Mouse (Mus musculus) kidney, postnatal 0 days (tissue): Measurements from ENCODE around the gene Gab2. TPM values are rescaled to one million over a fixed set of nuclear protein-coding genes. Genes with fewer than 3 reads are reported as not detected.
"Not testable (repeated sequence)": the region's sequence is repeated elsewhere in the genome, so short reads cannot be mapped to it uniquely, and the experiment has no call there.

Source experiments
- ATAC-seq: fragments of 200-750 bp; cut with Nextera tagmentation; replicated peaks from 2 replicates; pipeline ENCODE4 v1.8.0; 2017; ENCODE audit warnings: low read depth, moderate number of reproducible peaks, moderate TSS enrichment, moderate library complexity; ENCODE audit not compliant: low FRiP score
- DNase-seq: peaks from one replicate; pipeline ENCODE4 v3.0.0-alpha.2; 2016; ENCODE audit warnings: low spot score
- H3K27ac ChIP-seq: fragments of 300-500 bp; sonication (generic); 2 replicates; pipeline ENCODE4 v1.5.1; 2014; ENCODE audit warnings: mild to moderate bottlenecking
- H3K27me3 ChIP-seq: fragments of 300-500 bp; sonication (generic); 2 replicates; pipeline ENCODE4 v1.6.1; 2014; ENCODE audit warnings: low read length, mixed read lengths; ENCODE audit not compliant: insufficient read depth
- H3K36me3 ChIP-seq: fragments of 300-500 bp; sonication (generic); 2 replicates; pipeline ENCODE4 v1.6.1; 2014; ENCODE audit warnings: low read length, mixed read lengths; ENCODE audit not compliant: insufficient read depth
- H3K4me1 ChIP-seq: fragments of 300-500 bp; sonication (generic); replicated peaks from 2 replicates; pipeline ENCODE4 v1.6.1; 2014; ENCODE audit warnings: antibody characterized with exemption, low read length, mixed read lengths; ENCODE audit not compliant: insufficient read depth
- H3K4me2 ChIP-seq: fragments of 300-500 bp; sonication (generic); 2 replicates; pipeline ENCODE4 v1.6.1; 2014; ENCODE audit warnings: mild to moderate bottlenecking, low read length, moderate library complexity, mixed read lengths
- H3K4me3 ChIP-seq: fragments of 300-500 bp; sonication (generic); replicated peaks from 2 replicates; pipeline ENCODE4 v1.5.1; 2014; ENCODE audit warnings: low read depth, low read length
- H3K9ac ChIP-seq: fragments of 300-500 bp; sonication (generic); 2 replicates; pipeline ENCODE4 v1.6.1; 2014; ENCODE audit warnings: low read depth, low read length
- H3K9me3 ChIP-seq: fragments of 300-500 bp; sonication (generic); replicated peaks from 2 replicates; pipeline ENCODE4 v1.6.1; 2016; ENCODE audit warnings: low read length, inconsistent platforms, mixed read lengths
- CTCF ChIP-seq: IDR thresholded peaks from 2 replicates; pipeline ENCODE4 v1.5.1; 2016; ENCODE audit warnings: antibody characterized with exemption, low read depth, mild to moderate bottlenecking, moderate library complexity
- WGBS: fragments of 180-500 bp; shearing (Covaris S2); extraction: QIAGEN DNeasy Blood & Tissue Kit; methylation state at CpG from one replicate; pipeline ENCODE4 v1.1.7; 2014; 5-methylcytosine and 5-hydroxymethylcytosine counted together
- polyA plus RNA-seq: library from polyadenylated mRNA; unstranded; fragments of >200 nt; fragmentation: Nextera tagmentation; extraction: Ambion mirVana; gene quantifications from 2 replicates; pipeline ENCODE4 v1.2.1, GENCODE M21; 2015

The Gab2 gene
- polyA plus RNA-seq, 1 experiment from 2014 or later, result 10.6 TPM

DNA sequence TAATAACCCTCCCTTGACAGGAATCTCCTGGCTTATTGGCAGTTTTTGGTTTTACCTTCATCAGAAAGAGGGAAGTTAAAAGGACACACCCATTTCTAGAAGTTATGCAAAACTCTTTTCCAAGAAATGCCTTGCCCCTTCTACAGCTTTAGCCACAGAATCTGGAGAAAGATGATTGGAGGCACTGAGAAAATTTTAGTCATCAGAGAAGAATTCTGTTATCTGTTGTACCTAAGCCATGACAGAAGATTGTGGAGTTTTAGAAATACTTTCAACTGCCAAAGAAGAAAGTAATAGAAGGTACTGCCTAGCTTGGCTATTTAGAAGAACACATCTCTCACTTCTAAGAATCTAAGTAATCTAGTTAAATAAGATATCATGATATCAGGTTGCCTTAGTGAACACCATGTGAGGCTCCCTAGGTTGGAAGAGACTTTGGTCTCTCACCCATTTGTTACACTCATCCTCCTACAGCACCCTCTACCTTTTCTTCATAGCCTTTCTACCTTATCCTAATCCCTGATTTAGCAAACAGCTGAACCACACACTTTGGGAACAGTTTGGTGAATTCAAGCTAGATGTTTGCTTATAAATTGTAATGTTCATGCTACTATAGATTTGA is 128.8 kb downstream of the Gab2 start:
- peaks cover 11% of the 10 kb centered on the region; the same call in 1 of the 2 replicates for H3K4me1 ChIP-seq
- no peaks in the 10 kb centered on the region for H3K9me3 ChIP-seq
- ATAC-seq, result no peak
- no peak for DNase-seq
- no peaks in the 10 kb centered on the region for H3K36me3 ChIP-seq
- TF ChIP-seq CTCF, result no peak
- H3K9ac ChIP-seq, result no peak overlapping the region
- no peak overlapping the region for H3K4me2 ChIP-seq
- no peak overlapping the region for H3K4me3 ChIP-seq
- no peaks in the 10 kb centered on the region for H3K27me3 ChIP-seq
- H3K27ac ChIP-seq, result no peak overlapping the region

DNA sequence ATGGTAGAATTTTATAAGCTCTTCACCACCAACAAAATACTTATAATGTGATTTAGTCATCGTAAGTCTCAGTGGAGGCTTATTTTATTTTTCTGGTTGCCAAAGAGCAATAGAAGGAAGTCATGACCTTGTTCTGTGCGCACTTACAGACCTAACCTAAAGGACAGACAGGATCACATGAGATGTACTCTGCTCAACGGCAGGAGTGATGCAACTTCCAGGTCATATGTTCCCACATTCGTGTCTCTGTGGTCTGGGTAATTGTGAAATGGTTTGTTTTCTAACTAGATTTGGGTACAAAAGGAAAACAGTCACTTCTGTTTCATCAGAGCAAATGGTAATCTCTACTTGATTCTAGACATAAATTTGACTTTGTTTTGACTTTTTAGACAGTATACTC is 129.7 kb downstream of the Gab2 start:
- peaks cover 11% of the 10 kb centered on the region; the same call in 1 of the 2 replicates for H3K4me1 ChIP-seq
- DNase-seq, result no peak
- WGBS, result 75% methylated on average over 4 of the region's 4 CpGs
- H3K4me2 ChIP-seq, result no peak overlapping the region
- ATAC-seq, result no peak
- no peaks in the 10 kb centered on the region for H3K27me3 ChIP-seq
- no peak overlapping the region for H3K27ac ChIP-seq
- no peaks in the 10 kb centered on the region for H3K36me3 ChIP-seq
- H3K4me3 ChIP-seq, result no peak overlapping the region
- H3K9ac ChIP-seq, result no peak overlapping the region
- no peak for TF ChIP-seq CTCF
- H3K9me3 ChIP-seq, result no peaks in the 10 kb centered on the region

DNA sequence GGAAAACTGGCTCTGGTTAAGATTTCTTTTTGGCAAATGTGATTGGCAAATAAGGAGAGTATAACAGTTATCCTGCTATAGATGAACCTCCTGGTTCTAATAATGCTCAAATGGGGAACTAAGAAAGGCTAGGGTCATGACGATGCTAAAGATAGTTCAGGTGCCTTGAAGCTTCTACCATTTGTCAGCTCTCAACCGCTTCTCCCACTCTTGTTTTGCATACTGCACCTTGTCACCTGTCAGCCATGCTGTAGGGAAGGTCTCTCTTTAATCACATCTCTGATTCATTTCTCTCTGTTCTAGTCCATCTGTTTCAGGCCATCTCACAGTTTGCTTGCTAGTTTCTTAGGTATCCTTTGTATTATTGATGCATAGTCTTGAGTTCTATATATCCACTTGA is 142.4 kb downstream of the Gab2 start:
- Histone ChIP-seq H3K4me2 (no peak overlapping the region), H3K27ac (no peak overlapping the region), H3K36me3 (peaks cover 8% of the 10 kb centered on the region; the same call in 1 of the 2 replicates), H3K9me3 (no peaks in the 10 kb centered on the region), H3K4me3 (no peak overlapping the region), H3K4me1 (no peaks in the 10 kb centered on the region), H3K27me3 (no peaks in the 10 kb centered on the region), H3K9ac (no peak overlapping the region)
- no peak for TF ChIP-seq CTCF
- 88% methylated on average over 2 of the region's 2 CpGs for WGBS
- ATAC-seq, result no peak
- no peak for DNase-seq

DNA sequence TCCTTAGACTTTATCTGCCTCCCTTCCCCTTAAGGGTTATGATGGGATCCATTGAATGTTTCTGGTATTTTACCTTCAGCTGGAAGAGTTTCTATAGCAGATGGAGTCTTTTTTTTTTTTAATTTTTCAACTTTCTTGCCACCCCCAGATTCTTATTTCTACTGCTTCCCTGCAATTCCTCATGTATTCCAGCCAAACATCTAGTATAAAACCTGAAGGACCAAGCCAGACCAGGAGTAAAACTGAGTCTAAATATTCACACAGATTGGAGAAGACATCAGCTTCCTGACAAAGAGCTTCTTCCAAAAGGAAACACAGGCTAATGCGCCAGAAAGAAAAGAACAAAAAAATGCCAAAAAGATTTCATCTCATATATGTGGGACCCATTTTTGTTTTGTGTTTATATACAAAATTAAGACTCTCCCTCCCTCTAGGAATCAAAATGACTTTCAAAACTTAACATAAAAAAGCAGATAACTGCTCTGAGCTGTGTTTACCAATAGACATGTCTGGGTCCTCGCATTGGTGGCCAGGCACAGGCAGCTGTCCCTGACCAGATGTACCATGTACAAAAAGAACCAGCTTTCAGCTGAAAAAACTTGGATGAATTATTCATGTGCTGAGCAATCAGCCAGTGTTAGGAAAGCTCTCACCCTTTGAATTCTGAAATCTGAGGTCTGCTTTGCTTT is 164.0 kb downstream of the Gab2 start:
- no peak for ATAC-seq
- Histone ChIP-seq H3K4me3 (no peak overlapping the region), H3K27ac (no peak overlapping the region), H3K27me3 (no peaks in the 10 kb centered on the region), H3K4me2 (no peak overlapping the region), H3K4me1 (peaks cover 10% of the 10 kb centered on the region), H3K9ac (no peak overlapping the region), H3K36me3 (no peaks in the 10 kb centered on the region), H3K9me3 (no peaks in the 10 kb centered on the region)
- TF ChIP-seq CTCF, result no peak
- DNase-seq, result no peak
- 80% methylated on average over 2 of the region's 2 CpGs for WGBS

DNA sequence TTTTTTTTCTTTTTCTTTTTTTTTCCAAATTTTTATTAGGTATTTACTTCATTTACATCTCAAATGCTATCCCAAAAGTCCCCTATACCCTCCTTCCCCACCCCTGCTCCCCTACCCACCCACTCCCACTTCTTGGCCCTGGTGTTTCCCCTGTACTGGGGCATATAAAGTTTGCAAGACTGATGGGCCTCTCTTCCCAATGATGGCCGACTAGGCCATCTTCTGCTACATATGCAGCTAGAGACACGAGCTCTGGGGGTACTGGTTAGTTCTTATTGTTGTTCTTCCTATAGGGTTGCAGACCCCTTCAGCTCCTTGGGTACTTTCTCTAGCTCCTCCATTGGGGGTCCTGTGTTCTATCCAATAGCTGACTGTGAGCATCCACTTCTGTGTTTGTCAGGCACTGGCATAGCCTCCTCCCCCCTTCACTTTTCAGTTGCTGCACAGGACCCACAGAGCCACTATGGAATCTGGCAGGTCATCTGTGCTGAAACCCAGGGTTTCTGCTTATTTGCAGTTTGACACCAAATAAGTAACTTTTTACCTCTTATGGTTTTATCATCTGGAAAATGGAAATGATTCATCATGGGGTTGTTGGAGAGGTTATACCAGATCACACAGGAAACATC is 164.7 kb downstream of the Gab2 start:
- H3K4me1 ChIP-seq, result peaks cover 10% of the 10 kb centered on the region
- not testable (repeated sequence) for H3K9me3 ChIP-seq, H3K27ac ChIP-seq, DNase-seq, H3K4me3 ChIP-seq, H3K9ac ChIP-seq, H3K36me3 ChIP-seq, H3K4me2 ChIP-seq, ATAC-seq, H3K27me3 ChIP-seq
- 58% methylated on average over 2 of the region's 2 CpGs for WGBS

DNA sequence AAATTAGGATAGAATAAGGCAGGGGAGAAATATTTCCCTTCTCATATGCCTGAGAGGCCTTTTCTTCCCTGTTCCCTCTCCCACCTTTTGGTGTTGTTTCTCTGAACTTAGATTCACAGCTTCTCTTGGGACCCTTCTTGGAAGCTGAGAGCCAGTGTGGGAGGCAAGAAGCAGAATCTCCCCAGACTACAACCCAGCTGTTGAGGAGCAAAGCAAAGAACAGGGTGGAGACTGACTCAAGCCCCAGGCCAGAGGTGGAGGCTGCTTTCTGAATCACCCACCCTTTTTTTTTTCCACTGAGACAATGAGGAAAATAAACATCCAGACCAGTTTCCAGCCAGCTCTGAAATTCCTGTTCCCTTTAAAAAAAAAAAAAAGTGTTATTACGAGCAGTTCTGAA is 166.3 kb downstream of the Gab2 start:
- Histone ChIP-seq H3K36me3 (no peaks in the 10 kb centered on the region), H3K27me3 (no peaks in the 10 kb centered on the region), H3K4me1 (peaks cover 10% of the 10 kb centered on the region), H3K9me3 (no peaks in the 10 kb centered on the region), H3K4me3 (no peak overlapping the region), H3K4me2 (no peak overlapping the region), H3K27ac (peak overlapping the region; percentile 27), H3K9ac (no peak overlapping the region)
- ATAC-seq (no peak; the same call in 1 of the 2 replicates), DNase-seq (peak; percentile 86)
- 19% methylated on average over 1 of the region's 1 CpGs for WGBS
- no peak for TF ChIP-seq CTCF
